Mouse (Mus musculus): ENCODE measurements around the gene Zfp422. TPM values are rescaled to one million over a fixed set of nuclear protein-coding genes. Genes with fewer than 3 reads are reported as not detected.

Gene Zfp422
- polyA plus RNA-seq, 1 experiment from 2014 or later, result 26.7 TPM

GRCm38 (mm10) chr6:116653191-116653590 lies 24.4 kb upstream of the Zfp422 start:
- Histone ChIP-seq H3K27ac (ENCODE audit: low read depth) (peak overlapping the region; percentile 95), H3K36me3 (replicated peaks; ENCODE audit: insufficient read depth, low read length) (no peaks in the 10 kb centered on the region; the same call in 1 of the 2 replicates), H3K9me3 (ENCODE audit: low read length) (no peaks in the 10 kb centered on the region), H3K4me3 (ENCODE audit: low read depth, low read length) (peak overlapping the region; percentile 57; the same call in 1 of the 2 replicates), H3K4me1 (ENCODE audit: insufficient read depth) (peaks cover 11% of the 10 kb centered on the region), H3K27me3 (ENCODE audit: insufficient read depth, low read length) (no peaks in the 10 kb centered on the region), H3K4me2 (ENCODE audit: low read depth, low read length) (peak overlapping the region; percentile 60), H3K9ac (replicated peaks) (peak overlapping the region; percentile 78)
- TF ChIP-seq EP300 (IDR thresholded peaks at IDR 0.05; ENCODE audit: low read depth) (no peak), CTCF (IDR thresholded peaks at IDR 0.05; ENCODE audit: low read depth) (no peak)
- WGBS (ENCODE audit: insufficient replicate concordance), result 50% methylated on average over 3 of the region's 3 CpGs
- ATAC-seq (peak; percentile 12), DNase-seq (no peak)

DNA sequence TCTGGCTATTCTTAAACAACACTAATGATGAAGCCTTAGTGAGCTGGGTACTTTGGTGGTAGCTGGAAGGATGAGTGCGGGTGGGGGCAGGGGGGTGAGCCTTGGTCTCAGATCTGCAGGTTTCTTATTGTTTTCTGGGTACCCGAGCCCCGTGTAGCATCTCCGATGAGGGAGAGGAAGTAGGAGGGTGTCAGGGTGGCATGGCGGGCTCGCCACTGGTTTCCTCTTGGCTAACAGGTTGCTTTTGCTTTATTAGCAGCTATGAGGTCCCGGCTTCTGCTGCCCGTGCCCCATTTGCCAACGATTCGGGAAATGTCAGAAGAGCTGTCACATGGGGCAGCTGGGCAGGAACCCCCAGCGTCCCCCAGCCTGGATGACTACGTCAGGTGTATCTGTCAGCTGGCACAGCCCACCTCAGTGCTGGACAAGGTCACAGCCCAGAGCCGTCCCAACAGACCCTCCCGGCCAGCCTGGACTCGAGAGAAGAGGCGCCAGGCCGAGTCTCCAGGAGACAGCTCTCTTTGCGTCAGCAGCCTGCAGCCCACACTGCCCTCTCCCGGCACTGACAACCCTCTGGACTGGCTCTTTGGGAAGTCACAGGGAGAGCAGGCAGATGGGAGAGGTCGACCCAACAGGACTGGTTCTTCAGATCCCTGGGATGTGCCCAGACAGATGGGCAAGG lies 22.8 kb upstream of the Zfp422 start:
- Histone ChIP-seq H3K9ac (replicated peaks) (peak overlapping the region; percentile 78), H3K36me3 (replicated peaks; ENCODE audit: insufficient read depth, low read length) (no peaks in the 10 kb centered on the region; the same call in 1 of the 2 replicates), H3K9me3 (ENCODE audit: low read length) (no peaks in the 10 kb centered on the region), H3K27me3 (ENCODE audit: insufficient read depth, low read length) (no peaks in the 10 kb centered on the region), H3K4me3 (ENCODE audit: low read depth, low read length) (peak overlapping the region; percentile 57), H3K27ac (ENCODE audit: low read depth) (peak overlapping the region; percentile 95), H3K4me1 (ENCODE audit: insufficient read depth) (peaks cover 14% of the 10 kb centered on the region), H3K4me2 (ENCODE audit: low read depth, low read length) (peak overlapping the region; percentile 60)
- WGBS (ENCODE audit: insufficient replicate concordance), result 33% methylated on average over 20 of the region's 20 CpGs
- TF ChIP-seq EP300 (IDR thresholded peaks at IDR 0.05; ENCODE audit: low read depth), result no peak
- peak; percentile 59 for TF ChIP-seq CTCF (IDR thresholded peaks at IDR 0.05; ENCODE audit: low read depth)
- no peak for ATAC-seq
- DNase-seq, result peak; percentile 56

GRCm38 (mm10) chr6:116650406-116650805 lies 21.6 kb upstream of the Zfp422 start, which contains the start of gene Depp1:
Gene Depp1, plus strand, starts transcription at chr6:116650609.
- Histone ChIP-seq H3K4me1 (ENCODE audit: insufficient read depth) (peaks cover 14% of the 10 kb centered on the region), H3K27me3 (ENCODE audit: insufficient read depth, low read length) (no peaks in the 10 kb centered on the region), H3K27ac (ENCODE audit: low read depth) (peak within 1 kb of the TSS; percentile 95), H3K36me3 (replicated peaks; ENCODE audit: insufficient read depth, low read length) (no peaks in the 10 kb centered on the region; the same call in 1 of the 2 replicates), H3K9me3 (ENCODE audit: low read length) (no peaks in the 10 kb centered on the region), H3K9ac (replicated peaks) (peak within 1 kb of the TSS; percentile 78), H3K4me3 (ENCODE audit: low read depth, low read length) (peak within 1 kb of the TSS; percentile 57), H3K4me2 (ENCODE audit: low read depth, low read length) (peak within 1 kb of the TSS; percentile 60)
- WGBS (ENCODE audit: insufficient replicate concordance), result 6% methylated on average over 6 of the region's 6 CpGs
- no peak for TF ChIP-seq CTCF (IDR thresholded peaks at IDR 0.05; ENCODE audit: low read depth)
- TF ChIP-seq EP300 (IDR thresholded peaks at IDR 0.05; ENCODE audit: low read depth), result peak; percentile 89
- DNase-seq (peak; percentile 76), ATAC-seq (peak; percentile 76)

DNA sequence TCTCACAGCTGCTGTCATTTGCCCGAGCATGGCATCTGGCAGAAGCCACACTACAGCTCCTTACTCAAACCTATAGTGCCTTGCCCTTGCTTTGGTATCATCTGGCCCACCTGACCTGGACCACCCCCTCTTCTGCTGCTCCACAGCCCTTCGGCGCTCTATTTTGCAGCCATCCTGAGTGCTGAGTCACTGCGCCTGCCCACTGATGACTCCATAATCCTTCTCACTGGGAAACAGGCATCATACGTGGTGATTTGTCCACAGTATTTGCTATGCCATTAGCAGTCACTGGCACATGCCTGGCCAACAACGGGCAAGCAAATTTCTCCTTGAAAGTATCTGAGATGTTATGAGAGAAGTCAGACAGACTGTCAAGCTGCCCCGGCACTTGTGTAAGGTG lies 21.0 kb upstream of the Zfp422 start:
- Histone ChIP-seq H3K36me3 (replicated peaks; ENCODE audit: insufficient read depth, low read length) (no peaks in the 10 kb centered on the region; the same call in 1 of the 2 replicates), H3K9me3 (ENCODE audit: low read length) (no peaks in the 10 kb centered on the region), H3K27ac (ENCODE audit: low read depth) (peak overlapping the region; percentile 95), H3K9ac (replicated peaks) (0 out of 2 replicates have a peak overlapping the region, but pooled peaks have one; percentile 26), H3K27me3 (ENCODE audit: insufficient read depth, low read length) (no peaks in the 10 kb centered on the region), H3K4me2 (ENCODE audit: low read depth, low read length) (no peak overlapping the region), H3K4me1 (ENCODE audit: insufficient read depth) (peaks cover 14% of the 10 kb centered on the region), H3K4me3 (ENCODE audit: low read depth, low read length) (no peak overlapping the region)
- WGBS (ENCODE audit: insufficient replicate concordance), result 45% methylated on average over 7 of the region's 7 CpGs
- DNase-seq (no peak), ATAC-seq (no peak)
- TF ChIP-seq EP300 (IDR thresholded peaks at IDR 0.05; ENCODE audit: low read depth) (no peak), CTCF (IDR thresholded peaks at IDR 0.05; ENCODE audit: low read depth) (no peak)

GRCm38 (mm10) chr6:116647763-116648162 lies 19.0 kb upstream of the Zfp422 start:
- Histone ChIP-seq H3K4me3 (ENCODE audit: low read depth, low read length) (no peak overlapping the region), H3K27ac (ENCODE audit: low read depth) (no peak overlapping the region), H3K9me3 (ENCODE audit: low read length) (no peaks in the 10 kb centered on the region), H3K9ac (replicated peaks) (no peak overlapping the region), H3K27me3 (ENCODE audit: insufficient read depth, low read length) (no peaks in the 10 kb centered on the region), H3K36me3 (replicated peaks; ENCODE audit: insufficient read depth, low read length) (no peaks in the 10 kb centered on the region; the same call in 1 of the 2 replicates), H3K4me1 (ENCODE audit: insufficient read depth) (peaks cover 18% of the 10 kb centered on the region), H3K4me2 (ENCODE audit: low read depth, low read length) (no peak overlapping the region)
- no peak for DNase-seq
- 71% methylated on average over 12 of the region's 12 CpGs for WGBS (ENCODE audit: insufficient replicate concordance)
- ATAC-seq, result no peak
- TF ChIP-seq EP300 (IDR thresholded peaks at IDR 0.05; ENCODE audit: low read depth) (no peak), CTCF (IDR thresholded peaks at IDR 0.05; ENCODE audit: low read depth) (no peak)

GRCm38 (mm10) chr6:116644335-116644734 lies 15.5 kb upstream of the Zfp422 start:
- H3K4me3 ChIP-seq (ENCODE audit: low read depth, low read length), result no peak overlapping the region
- H3K9me3 ChIP-seq (ENCODE audit: low read length), result no peaks in the 10 kb centered on the region
- ATAC-seq (0 out of 2 replicates have a peak, but pooled peaks have one; percentile 16), DNase-seq (no peak)
- no peak overlapping the region for H3K9ac ChIP-seq (replicated peaks)
- no peak overlapping the region for H3K27ac ChIP-seq (ENCODE audit: low read depth)
- H3K36me3 ChIP-seq (replicated peaks; ENCODE audit: insufficient read depth, low read length), result no peaks in the 10 kb centered on the region; the same call in 1 of the 2 replicates
- WGBS (ENCODE audit: insufficient replicate concordance), result 36% methylated on average over 3 of the region's 3 CpGs
- peaks cover 12% of the 10 kb centered on the region for H3K4me1 ChIP-seq (ENCODE audit: insufficient read depth)
- no peaks in the 10 kb centered on the region for H3K27me3 ChIP-seq (ENCODE audit: insufficient read depth, low read length)
- no peak overlapping the region for H3K4me2 ChIP-seq (ENCODE audit: low read depth, low read length)
- TF ChIP-seq CTCF (IDR thresholded peaks at IDR 0.05; ENCODE audit: low read depth), result no peak
- no peak for TF ChIP-seq EP300 (IDR thresholded peaks at IDR 0.05; ENCODE audit: low read depth)

Measured in liver, postnatal 0 days (tissue).